Mouse (Mus musculus): ENCODE measurements around the gene Fam189a1. TPM values are rescaled to one million over a fixed set of nuclear protein-coding genes. Genes with fewer than 3 reads are reported as not detected.
A peak's percentile ranks its signal among the peaks of the same experiment; 100 is the strongest.

Fam189a1 gene
- polyA plus RNA-seq, 1 experiment from 2014 or later: 0.23 TPM

- whole genome bisulfite sequencing: 66% methylated on average over 2 of the region's 2 CpGs
- Histone ChIP-seq H3K9me3 (replicated peaks) (no peaks in the 10 kb centered on the region), H3K4me3 (no peak overlapping the region)
Observed at GRCm38 (mm10) chr7:64952181-64952580, 204.2 kb downstream of the Fam189a1 start.

GRCm38 (mm10) chr7:64950771-64951099 is 205.6 kb downstream of the Fam189a1 start:
- 63% methylated on average over 2 of the region's 2 CpGs for WGBS
- H3K9me3 ChIP-seq (replicated peaks): no peaks in the 10 kb centered on the region
- H3K27me3 ChIP-seq (ENCODE audit: low read depth, poor library complexity, severe bottlenecking): no peaks in the 10 kb centered on the region
- H3K36me3 ChIP-seq: no peaks in the 10 kb centered on the region
- no peak for DNase-seq (ENCODE audit: low spot score)
- no peaks in the 10 kb centered on the region for H3K4me1 ChIP-seq
- no peak overlapping the region for H3K4me3 ChIP-seq
- H3K27ac ChIP-seq: no peak overlapping the region

More at GRCm38 (mm10) chr7:64952181-64952580, 204.2 kb downstream of the Fam189a1 start:
- DNase-seq (ENCODE audit: low spot score): no peak
- Histone ChIP-seq H3K27ac (no peak overlapping the region), H3K36me3 (no peaks in the 10 kb centered on the region), H3K27me3 (ENCODE audit: low read depth, poor library complexity, severe bottlenecking) (no peaks in the 10 kb centered on the region), H3K4me1 (no peaks in the 10 kb centered on the region)

GRCm38 (mm10) chr7:64949910-64950770 is 206.2 kb downstream of the Fam189a1 start:
- H3K27ac ChIP-seq: no peak overlapping the region
- H3K36me3 ChIP-seq: no peaks in the 10 kb centered on the region
- H3K4me1 ChIP-seq: no peaks in the 10 kb centered on the region
- no peaks in the 10 kb centered on the region for H3K27me3 ChIP-seq (ENCODE audit: low read depth, poor library complexity, severe bottlenecking)
- peak; percentile 43 for DNase-seq (ENCODE audit: low spot score)
- no peak overlapping the region for H3K4me3 ChIP-seq
- 58% methylated on average over 12 of the region's 12 CpGs for WGBS
- no peaks in the 10 kb centered on the region for H3K9me3 ChIP-seq (replicated peaks)

GRCm38 (mm10) chr7:64949465-64949864 is 206.9 kb downstream of the Fam189a1 start:
- WGBS: 73% methylated on average over 1 of the region's 1 CpGs
- H3K36me3 ChIP-seq: no peaks in the 10 kb centered on the region
- no peak overlapping the region for H3K27ac ChIP-seq
- H3K4me3 ChIP-seq: no peak overlapping the region
- no peaks in the 10 kb centered on the region for H3K4me1 ChIP-seq
- DNase-seq (ENCODE audit: low spot score): no peak
- H3K27me3 ChIP-seq (ENCODE audit: low read depth, poor library complexity, severe bottlenecking): no peaks in the 10 kb centered on the region
- no peaks in the 10 kb centered on the region for H3K9me3 ChIP-seq (replicated peaks)

- DNase-seq (ENCODE audit: low spot score): no peak
- Histone ChIP-seq H3K27ac (no peak overlapping the region), H3K4me3 (no peak overlapping the region), H3K36me3 (no peaks in the 10 kb centered on the region), H3K4me1 (no peaks in the 10 kb centered on the region), H3K27me3 (ENCODE audit: low read depth, poor library complexity, severe bottlenecking) (no peaks in the 10 kb centered on the region), H3K9me3 (replicated peaks) (no peaks in the 10 kb centered on the region)
- WGBS: 82% methylated on average over 5 of the region's 5 CpGs
Observed at GRCm38 (mm10) chr7:64944686-64945085, 211.7 kb downstream of the Fam189a1 start.

- no peak overlapping the region for H3K27ac ChIP-seq
- H3K4me3 ChIP-seq: no peak overlapping the region
- H3K27me3 ChIP-seq (ENCODE audit: low read depth, poor library complexity, severe bottlenecking): no peaks in the 10 kb centered on the region
- 89% methylated on average over 8 of the region's 8 CpGs for WGBS
- no peaks in the 10 kb centered on the region for H3K4me1 ChIP-seq
- no peaks in the 10 kb centered on the region for H3K36me3 ChIP-seq
- DNase-seq (ENCODE audit: low spot score): no peak
- no peaks in the 10 kb centered on the region for H3K9me3 ChIP-seq (replicated peaks)
Observed at GRCm38 (mm10) chr7:64944175-64944574, 212.2 kb downstream of the Fam189a1 start.

- no peak for DNase-seq (ENCODE audit: low spot score)
- no peaks in the 10 kb centered on the region for H3K36me3 ChIP-seq
- no peaks in the 10 kb centered on the region for H3K27me3 ChIP-seq (ENCODE audit: low read depth, poor library complexity, severe bottlenecking)
- H3K27ac ChIP-seq: no peak overlapping the region
- no peak overlapping the region for H3K4me3 ChIP-seq
- 88% methylated on average over 4 of the region's 4 CpGs for WGBS
- no peaks in the 10 kb centered on the region for H3K4me1 ChIP-seq
- H3K9me3 ChIP-seq (replicated peaks): no peaks in the 10 kb centered on the region
Observed at GRCm38 (mm10) chr7:64936927-64937326, 219.4 kb downstream of the Fam189a1 start.

GRCm38 (mm10) chr7:64934115-64934514 is 222.3 kb downstream of the Fam189a1 start:
- DNase-seq (ENCODE audit: low spot score): no peak
- Histone ChIP-seq H3K36me3 (no peaks in the 10 kb centered on the region), H3K4me1 (no peaks in the 10 kb centered on the region), H3K9me3 (replicated peaks) (no peaks in the 10 kb centered on the region), H3K27me3 (ENCODE audit: low read depth, poor library complexity, severe bottlenecking) (no peaks in the 10 kb centered on the region), H3K4me3 (no peak overlapping the region), H3K27ac (no peak overlapping the region)
- 77% methylated on average over 3 of the region's 3 CpGs for WGBS

GRCm38 (mm10) chr7:64930980-64931379 is 225.4 kb downstream of the Fam189a1 start:
- Histone ChIP-seq H3K9me3 (replicated peaks) (no peaks in the 10 kb centered on the region), H3K36me3 (no peaks in the 10 kb centered on the region), H3K27ac (no peak overlapping the region), H3K4me1 (no peaks in the 10 kb centered on the region), H3K4me3 (no peak overlapping the region), H3K27me3 (ENCODE audit: low read depth, poor library complexity, severe bottlenecking) (no peaks in the 10 kb centered on the region)
- 89% methylated on average over 4 of the region's 4 CpGs for WGBS
- no peak for DNase-seq (ENCODE audit: low spot score)

GRCm38 (mm10) chr7:64923918-64924317 is 232.5 kb downstream of the Fam189a1 start:
- no peaks in the 10 kb centered on the region for H3K4me1 ChIP-seq
- 85% methylated on average over 5 of the region's 5 CpGs for WGBS

GRCm38 (mm10) chr7:64921189-64921588 is 235.2 kb downstream of the Fam189a1 start:
- no peaks in the 10 kb centered on the region for H3K4me1 ChIP-seq
- no peak for DNase-seq (ENCODE audit: low spot score)
- no peaks in the 10 kb centered on the region for H3K9me3 ChIP-seq (replicated peaks)
- H3K27me3 ChIP-seq (ENCODE audit: low read depth, poor library complexity, severe bottlenecking): no peaks in the 10 kb centered on the region
- no peak overlapping the region for H3K27ac ChIP-seq
- H3K4me3 ChIP-seq: no peak overlapping the region
- H3K36me3 ChIP-seq: no peaks in the 10 kb centered on the region
- WGBS: 90% methylated on average over 13 of the region's 13 CpGs

More at GRCm38 (mm10) chr7:64923918-64924317, 232.5 kb downstream of the Fam189a1 start:
- DNase-seq (ENCODE audit: low spot score): no peak
- Histone ChIP-seq H3K27me3 (ENCODE audit: low read depth, poor library complexity, severe bottlenecking) (no peaks in the 10 kb centered on the region), H3K36me3 (no peaks in the 10 kb centered on the region), H3K4me3 (no peak overlapping the region), H3K9me3 (replicated peaks) (no peaks in the 10 kb centered on the region), H3K27ac (no peak overlapping the region)

- no peak overlapping the region for H3K27ac ChIP-seq
- H3K4me3 ChIP-seq: no peak overlapping the region
- H3K36me3 ChIP-seq: no peaks in the 10 kb centered on the region
- WGBS: 85% methylated on average over 5 of the region's 5 CpGs
- no peak for DNase-seq (ENCODE audit: low spot score)
- H3K27me3 ChIP-seq (ENCODE audit: low read depth, poor library complexity, severe bottlenecking): no peaks in the 10 kb centered on the region
- no peaks in the 10 kb centered on the region for H3K4me1 ChIP-seq
- H3K9me3 ChIP-seq (replicated peaks): no peaks in the 10 kb centered on the region
Observed at GRCm38 (mm10) chr7:64920735-64921134, 235.6 kb downstream of the Fam189a1 start.

GRCm38 (mm10) chr7:64916654-64917053 is 239.7 kb downstream of the Fam189a1 start:
- H3K27me3 ChIP-seq (ENCODE audit: low read depth, poor library complexity, severe bottlenecking): no peaks in the 10 kb centered on the region
- H3K4me1 ChIP-seq: no peaks in the 10 kb centered on the region
- H3K27ac ChIP-seq: no peak overlapping the region
- 49% methylated on average over 7 of the region's 7 CpGs for WGBS
- no peak for DNase-seq (ENCODE audit: low spot score)
- no peaks in the 10 kb centered on the region for H3K36me3 ChIP-seq
- no peaks in the 10 kb centered on the region for H3K9me3 ChIP-seq (replicated peaks)
- no peak overlapping the region for H3K4me3 ChIP-seq

GRCm38 (mm10) chr7:64915121-64915520 is 241.2 kb downstream of the Fam189a1 start:
- Histone ChIP-seq H3K4me3 (no peak overlapping the region), H3K9me3 (replicated peaks) (no peaks in the 10 kb centered on the region), H3K27ac (no peak overlapping the region), H3K27me3 (ENCODE audit: low read depth, poor library complexity, severe bottlenecking) (no peaks in the 10 kb centered on the region), H3K36me3 (no peaks in the 10 kb centered on the region), H3K4me1 (no peaks in the 10 kb centered on the region)
- WGBS: 86% methylated on average over 2 of the region's 2 CpGs
- no peak for DNase-seq (ENCODE audit: low spot score)

Data from limb, embryonic 10.5 days (tissue).